Mouse (Mus musculus) bone marrow macrophage, adult 2 months (primary cell): ENCODE measurements around the gene Tenm4.

Source experiments
- CTCF ChIP-seq: IDR thresholded peaks from 2 replicates; pipeline ENCODE4 v1.5.1; 2012; ENCODE audit warnings: low read depth, mild to moderate bottlenecking, low read length, moderate library complexity
- POLR2A ChIP-seq: IDR thresholded peaks from 2 replicates; pipeline ENCODE4 v1.6.1; 2012; ENCODE audit warnings: mild to moderate bottlenecking, low read depth, low read length, borderline replicate concordance

GRCm38 (mm10) chr7:96511018-96511609 lies 340.1 kb downstream of the Tenm4 start:
- TF ChIP-seq CTCF (no peak), POLR2A (no peak)
